Mouse (Mus musculus): ENCODE data around the gene Nrxn2. TPM values are rescaled to one million over a fixed set of nuclear protein-coding genes. Genes with fewer than 3 reads are reported as not detected.

Gene Nrxn2
- total RNA-seq, 4 experiments from 2014 or later: 3.3 to 6.8 (median 4.1) TPM

- no peak for DNase-seq (ENCODE audit: low spot score)
Measured at GRCm38 (mm10) chr19:6494504-6495170, 76.1 kb downstream of the Nrxn2 start.

DNA sequence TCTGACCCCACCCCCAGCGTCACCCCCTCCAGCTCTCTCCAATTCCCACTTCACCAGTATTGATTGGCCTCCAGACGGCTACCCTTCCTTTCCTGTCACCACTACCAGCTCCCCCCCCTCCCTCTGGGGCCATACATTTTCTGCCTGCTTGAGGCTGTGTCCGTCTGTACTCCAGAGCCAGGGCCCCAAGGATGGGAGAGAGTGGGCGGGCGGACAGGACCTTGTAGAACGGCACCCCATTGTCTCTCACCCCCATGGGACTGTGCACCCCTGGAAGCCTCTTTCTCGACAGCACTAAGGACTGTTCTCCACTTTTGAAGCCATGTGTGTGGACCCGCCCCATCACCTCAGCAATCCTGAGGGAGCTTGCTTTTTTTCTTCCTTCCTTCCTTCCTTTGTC, 77.2 kb downstream of the Nrxn2 start:
- no peak for DNase-seq (ENCODE audit: low spot score)

DNA sequence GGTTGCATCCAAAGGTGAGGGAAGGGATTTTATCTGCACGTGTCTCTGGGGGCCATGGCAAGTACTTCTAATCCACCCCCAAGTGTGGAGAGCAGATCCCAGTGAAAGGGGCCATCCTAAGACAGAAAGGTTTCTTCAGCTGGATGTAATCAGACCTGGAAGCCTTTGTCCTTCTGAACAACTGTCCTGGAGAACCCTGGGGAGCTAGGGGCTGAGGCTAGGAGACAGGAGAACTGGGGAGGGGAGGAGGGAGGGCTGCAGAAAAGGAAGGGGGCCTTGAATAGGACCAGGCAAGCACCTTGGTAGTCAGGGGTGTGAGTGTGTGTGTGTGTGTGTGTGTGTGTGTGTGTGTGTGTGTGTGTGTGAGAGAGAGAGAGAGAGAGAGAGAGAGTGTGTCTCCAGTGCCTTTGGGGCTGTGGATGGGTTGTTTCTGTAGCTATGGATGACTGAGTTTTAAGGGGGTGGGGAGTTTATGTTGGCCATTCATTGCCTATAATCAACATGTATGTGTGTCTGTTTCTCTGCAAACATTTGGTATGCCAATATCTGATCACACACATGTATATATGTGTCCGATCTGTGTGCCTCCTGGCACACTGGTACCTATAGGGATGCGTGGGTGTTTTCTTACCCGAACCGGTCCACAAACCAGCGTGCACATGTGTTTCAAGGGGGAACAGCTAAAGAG, 78.1 kb downstream of the Nrxn2 start:
- no peak for DNase-seq (ENCODE audit: low spot score)

- no peak for DNase-seq (ENCODE audit: low spot score)
Measured at GRCm38 (mm10) chr19:6497150-6497801, 78.7 kb downstream of the Nrxn2 start.

- no peak for DNase-seq (ENCODE audit: low spot score)
Measured at GRCm38 (mm10) chr19:6497803-6498202, 79.3 kb downstream of the Nrxn2 start.

- no peak for DNase-seq (ENCODE audit: low spot score)
Measured at GRCm38 (mm10) chr19:6498350-6499131, 80.0 kb downstream of the Nrxn2 start.

DNA sequence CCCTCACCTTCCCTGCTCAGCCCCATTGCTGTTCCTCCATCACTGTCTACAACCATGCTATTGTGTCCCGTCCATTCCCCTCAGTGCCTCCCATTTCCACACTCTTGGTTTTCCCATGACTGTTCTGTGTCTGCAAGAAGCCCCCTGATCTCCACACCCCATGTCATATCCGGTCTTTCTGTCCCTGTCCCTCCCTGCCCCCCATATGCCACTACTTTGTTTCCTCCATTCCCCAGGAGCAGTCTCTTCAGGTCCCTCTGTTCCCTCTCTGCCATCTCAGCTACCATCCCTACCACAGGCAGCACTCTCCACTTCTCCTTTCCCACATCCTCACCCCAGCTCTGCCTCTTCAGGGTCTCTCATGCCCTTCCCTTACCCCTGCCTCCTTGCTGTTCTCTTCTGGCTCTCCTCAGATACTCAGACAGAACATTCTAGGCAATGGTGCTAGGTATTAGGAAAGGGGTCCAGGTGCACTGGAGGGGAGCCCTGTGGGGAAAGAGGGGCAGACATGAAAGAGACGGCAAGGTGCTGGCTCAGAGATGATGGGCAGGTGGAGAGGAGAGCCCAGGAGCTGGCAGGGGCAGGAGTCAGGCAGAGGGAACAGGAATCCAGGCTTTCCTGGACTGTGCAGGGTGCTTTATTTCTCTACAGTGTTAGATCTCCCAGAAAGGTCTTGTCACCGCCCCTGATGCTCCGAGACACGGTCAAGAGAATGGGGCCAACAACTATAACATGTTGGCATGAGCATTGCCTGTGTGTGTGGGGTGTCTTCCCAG, 81.5 kb downstream of the Nrxn2 start:
- DNase-seq (ENCODE audit: low spot score): no peak

- DNase-seq (ENCODE audit: low spot score): no peak
Measured at GRCm38 (mm10) chr19:6500636-6501025, 82.1 kb downstream of the Nrxn2 start.

- no peak for DNase-seq (ENCODE audit: low spot score)
Measured at GRCm38 (mm10) chr19:6502035-6502541, 83.6 kb downstream of the Nrxn2 start.

GRCm38 (mm10) chr19:6502543-6503319, 84.2 kb downstream of the Nrxn2 start:
- peak; percentile 21 for DNase-seq (ENCODE audit: low spot score)

GRCm38 (mm10) chr19:6503926-6504655, 85.6 kb downstream of the Nrxn2 start:
- DNase-seq (ENCODE audit: low spot score): no peak

- DNase-seq (ENCODE audit: low spot score): no peak
Measured at GRCm38 (mm10) chr19:6504656-6505045, 86.1 kb downstream of the Nrxn2 start.

DNA sequence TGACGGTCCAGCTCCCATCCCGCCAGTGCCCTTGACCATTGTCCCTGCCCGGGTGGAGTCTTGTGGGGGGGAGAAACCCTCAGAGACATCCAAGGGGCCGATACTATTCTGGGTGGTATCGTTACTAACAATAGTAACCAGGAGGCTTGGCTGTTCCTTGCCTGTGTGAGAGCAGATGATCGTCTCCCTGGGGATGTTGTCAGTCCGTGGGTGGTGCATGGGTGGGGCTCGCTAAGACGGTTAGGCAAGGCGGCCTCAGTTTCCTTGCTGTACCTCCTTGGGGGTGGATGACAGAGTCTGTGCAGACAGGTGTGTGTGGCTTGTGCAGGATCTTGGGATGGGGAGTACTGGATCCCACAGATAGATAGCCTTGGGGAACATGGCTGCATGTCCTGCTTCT, 88.9 kb downstream of the Nrxn2 start:
- no peak for DNase-seq (ENCODE audit: low spot score)

- DNase-seq (ENCODE audit: low spot score): no peak
Measured at GRCm38 (mm10) chr19:6509881-6510280, 91.3 kb downstream of the Nrxn2 start.

- no peak for DNase-seq (ENCODE audit: low spot score)
Measured at GRCm38 (mm10) chr19:6510546-6510945, 92.0 kb downstream of the Nrxn2 start.

- DNase-seq (ENCODE audit: low spot score): no peak
Measured at GRCm38 (mm10) chr19:6513389-6514139, 95.0 kb downstream of the Nrxn2 start.

GRCm38 (mm10) chr19:6514940-6515339, 96.4 kb downstream of the Nrxn2 start:
- DNase-seq (ENCODE audit: low spot score): no peak

GRCm38 (mm10) chr19:6515448-6515847, 96.9 kb downstream of the Nrxn2 start:
- no peak for DNase-seq (ENCODE audit: low spot score)

DNA sequence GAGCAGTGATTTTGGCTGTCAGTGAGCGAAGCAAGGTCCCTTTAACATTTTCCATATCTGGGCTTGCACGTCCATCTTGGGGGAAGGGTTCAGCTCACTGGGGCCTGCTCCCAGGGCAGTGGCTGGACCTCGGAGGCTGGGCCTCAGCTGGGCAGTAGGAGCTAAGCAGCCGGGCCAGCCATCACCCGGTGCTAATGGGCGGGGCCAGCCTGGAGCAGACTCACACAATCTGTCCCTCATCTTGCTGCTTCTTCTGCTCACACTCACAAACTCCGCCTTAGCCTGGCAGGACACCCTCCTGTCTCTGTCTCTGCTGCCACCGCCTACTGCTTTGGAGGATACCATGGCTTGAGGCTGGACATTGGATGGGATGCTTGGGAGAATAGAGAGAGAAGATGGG, 97.6 kb downstream of the Nrxn2 start:
- no peak for DNase-seq (ENCODE audit: low spot score)

All from heart, adult 8-10 months (tissue).